Mouse (Mus musculus) c-Kit-positive CD71-positive TER-119-negative erythroid progenitor cells, embryonic 14.5 days (primary cell): ENCODE results near the gene Tenm4.

ENCODE experiments used
- DNase-seq: peaks from one replicate; pipeline ENCODE4 v3.0.0-alpha.2; 2013; ENCODE audit warnings: low read depth

Tenm4 gene

GRCm38 (mm10) chr7:96859077-96859476 is 688.0 kb downstream of the Tenm4 start:
- DNase-seq, result no peak

GRCm38 (mm10) chr7:96859684-96860083 is 688.6 kb downstream of the Tenm4 start:
- no peak for DNase-seq

GRCm38 (mm10) chr7:96860650-96861049 is 689.6 kb downstream of the Tenm4 start:
- DNase-seq, result no peak

GRCm38 (mm10) chr7:96864894-96865722 is 694.1 kb downstream of the Tenm4 start:
- no peak for DNase-seq

GRCm38 (mm10) chr7:96869079-96869810 is 698.2 kb downstream of the Tenm4 start:
- no peak for DNase-seq

- DNase-seq, result no peak
Measured at GRCm38 (mm10) chr7:96870473-96870872, 699.4 kb downstream of the Tenm4 start.

GRCm38 (mm10) chr7:96871031-96871430 is 700.0 kb downstream of the Tenm4 start:
- no peak for DNase-seq

GRCm38 (mm10) chr7:96878511-96879276 is 707.6 kb downstream of the Tenm4 start:
- no peak for DNase-seq

- DNase-seq, result no peak
Measured at GRCm38 (mm10) chr7:96879593-96879992, 708.5 kb downstream of the Tenm4 start.

- DNase-seq, result no peak
Measured at GRCm38 (mm10) chr7:96880221-96880944, 709.3 kb downstream of the Tenm4 start.

- no peak for DNase-seq
Measured at GRCm38 (mm10) chr7:96883297-96883696, 712.3 kb downstream of the Tenm4 start.

GRCm38 (mm10) chr7:96887088-96887654 is 716.1 kb downstream of the Tenm4 start:
- DNase-seq, result no peak

- no peak for DNase-seq
Measured at GRCm38 (mm10) chr7:96889061-96890034, 718.3 kb downstream of the Tenm4 start.

GRCm38 (mm10) chr7:96890035-96890621 is 719.1 kb downstream of the Tenm4 start:
- no peak for DNase-seq

GRCm38 (mm10) chr7:96890987-96891386 is 719.9 kb downstream of the Tenm4 start:
- DNase-seq, result no peak

- DNase-seq, result no peak
Measured at GRCm38 (mm10) chr7:96899036-96899569, 728.1 kb downstream of the Tenm4 start.

- DNase-seq, result no peak
Measured at GRCm38 (mm10) chr7:96902183-96902582, 731.1 kb downstream of the Tenm4 start.

GRCm38 (mm10) chr7:96903088-96903985 is 732.3 kb downstream of the Tenm4 start:
- DNase-seq, result no peak

- DNase-seq, result no peak
Measured at GRCm38 (mm10) chr7:96904442-96904841, 733.4 kb downstream of the Tenm4 start.
